8 mouse cellular contexts compared by ENCODE assay signal in genomic region chr1:172513525-172514212, GRCm38 (mm10). TPM values are rescaled to one million over a fixed set of nuclear protein-coding genes. Genes with fewer than 3 reads are reported as not detected.
DNase-seq lines count a peak whose midpoint lies in the region; ATAC-seq and TF ChIP-seq lines count a peak whose summit lies in the region.

No protein-coding gene starts in this region.

- TF ChIP-seq CTCF in heart, postnatal 0 days (IDR thresholded peaks at IDR 0.05; ENCODE audit: low read depth): no peak

- H3K4me3 ChIP-seq in hindbrain, embryonic 10.5 days: 0 out of 2 replicates have a peak overlapping the region, but pooled peaks have one; percentile 24
- H3K4me3 ChIP-seq in hindbrain, embryonic 11.5 days (ENCODE audit: low read depth, low read length): no peak overlapping the region
- H3K4me3 ChIP-seq in heart, postnatal 0 days (ENCODE audit: low read depth, low read length): no peak overlapping the region
- no peak overlapping the region for H3K4me3 ChIP-seq in limb, embryonic 10.5 days
- H3K4me3 ChIP-seq in forebrain, embryonic 11.5 days (ENCODE audit: low read depth, low read length): no peak overlapping the region

- H3K4me1 ChIP-seq in hindbrain, embryonic 10.5 days (replicated peaks): peaks cover 25% of the 10 kb centered on the region
- no peaks in the 10 kb centered on the region for H3K4me1 ChIP-seq in hindbrain, embryonic 11.5 days (replicated peaks; ENCODE audit: control insufficient read depth, insufficient read depth, low read length)
- peaks cover 19% of the 10 kb centered on the region for H3K4me1 ChIP-seq in heart, postnatal 0 days (ENCODE audit: control insufficient read depth, insufficient read depth)
- H3K4me1 ChIP-seq in limb, embryonic 10.5 days: peaks cover 28% of the 10 kb centered on the region
- no peaks in the 10 kb centered on the region; the same call in 1 of the 2 replicates for H3K4me1 ChIP-seq in forebrain, embryonic 11.5 days (replicated peaks; ENCODE audit: control insufficient read depth, insufficient read depth, low read length)

- no peak overlapping the region for H3K4me2 ChIP-seq in hindbrain, embryonic 11.5 days (replicated peaks; ENCODE audit: low read depth, low read length)
- H3K4me2 ChIP-seq in heart, postnatal 0 days (ENCODE audit: low read depth, low read length): peak overlapping the region; percentile 44; the same call in 1 of the 2 replicates
- H3K4me2 ChIP-seq in forebrain, embryonic 11.5 days (ENCODE audit: low read depth, low read length, severe bottlenecking): no peak overlapping the region

- H3K9ac ChIP-seq in hindbrain, embryonic 11.5 days (ENCODE audit: low read depth, low read length): no peak overlapping the region
- H3K9ac ChIP-seq in heart, postnatal 0 days (replicated peaks; ENCODE audit: low read depth, low read length): 0 out of 2 replicates have a peak overlapping the region, but pooled peaks have one; percentile 28
- H3K9ac ChIP-seq in forebrain, embryonic 11.5 days (ENCODE audit: low read length): no peak overlapping the region

- no peaks in the 10 kb centered on the region for H3K36me3 ChIP-seq in hindbrain, embryonic 10.5 days
- no peaks in the 10 kb centered on the region for H3K36me3 ChIP-seq in hindbrain, embryonic 11.5 days (ENCODE audit: control insufficient read depth, insufficient read depth, low read length)
- H3K36me3 ChIP-seq in heart, postnatal 0 days (replicated peaks; ENCODE audit: control insufficient read depth, insufficient read depth, low read length): peaks cover 3% of the 10 kb centered on the region; the same call in 1 of the 2 replicates
- H3K36me3 ChIP-seq in limb, embryonic 10.5 days: no peaks in the 10 kb centered on the region
- H3K36me3 ChIP-seq in forebrain, embryonic 11.5 days (ENCODE audit: control insufficient read depth, insufficient read depth, low read length): no peaks in the 10 kb centered on the region

- DNase-seq in hindbrain, embryonic 10.5 days (ENCODE audit: low spot score): no peak
- DNase-seq in hindbrain, embryonic 11.5 days (ENCODE audit: low spot score): no peak
- peak; percentile 45 for DNase-seq in adrenal gland, postnatal 25 days
- peak; percentile 73 for DNase-seq in heart, postnatal 0 days (ENCODE audit: low spot score)
- no peak for DNase-seq in limb, embryonic 10.5 days (ENCODE audit: low spot score)
- no peak for DNase-seq in cerebellum, adult 9-11 months
- DNase-seq in forebrain, embryonic 11.5 days (ENCODE audit: low spot score): no peak

- H3K27me3 ChIP-seq in hindbrain, embryonic 10.5 days (ENCODE audit: insufficient read depth, poor library complexity, severe bottlenecking): peaks cover 10% of the 10 kb centered on the region; the same call in 1 of the 2 replicates
- H3K27me3 ChIP-seq in hindbrain, embryonic 11.5 days (ENCODE audit: control insufficient read depth, insufficient read depth, low read length): no peaks in the 10 kb centered on the region
- H3K27me3 ChIP-seq in heart, postnatal 0 days (ENCODE audit: control insufficient read depth, insufficient read depth, low read length): no peaks in the 10 kb centered on the region
- 0 out of 2 replicates have a peak, but pooled peaks cover 5% of the 10 kb centered on the region for H3K27me3 ChIP-seq in limb, embryonic 10.5 days (ENCODE audit: low read depth, poor library complexity, severe bottlenecking)
- no peaks in the 10 kb centered on the region for H3K27me3 ChIP-seq in forebrain, embryonic 11.5 days (ENCODE audit: control insufficient read depth, insufficient read depth, low read length)

- 82% methylated on average over 17 of the region's 17 CpGs for WGBS in hindbrain, embryonic 10.5 days
- WGBS in hindbrain, embryonic 11.5 days: 82% methylated on average over 17 of the region's 17 CpGs
- 25% methylated on average over 17 of the region's 17 CpGs for WGBS in heart, postnatal 0 days
- 86% methylated on average over 17 of the region's 17 CpGs for WGBS in limb, embryonic 10.5 days
- 87% methylated on average over 17 of the region's 17 CpGs for WGBS in forebrain, embryonic 11.5 days

- TF ChIP-seq EP300 in heart, postnatal 0 days (IDR thresholded peaks at IDR 0.05; ENCODE audit: low read depth): 0 out of 2 replicates have a peak, but pooled peaks have one; percentile 41

- H3K9me3 ChIP-seq in hindbrain, embryonic 10.5 days: peaks cover 8% of the 10 kb centered on the region
- H3K9me3 ChIP-seq in hindbrain, embryonic 11.5 days (ENCODE audit: control insufficient read depth, low read length): no peaks in the 10 kb centered on the region
- H3K9me3 ChIP-seq in heart, postnatal 0 days (replicated peaks; ENCODE audit: control insufficient read depth, low read length): 0 out of 2 replicates have a peak, but pooled peaks cover 3% of the 10 kb centered on the region
- H3K9me3 ChIP-seq in limb, embryonic 10.5 days (replicated peaks): no peaks in the 10 kb centered on the region
- H3K9me3 ChIP-seq in forebrain, embryonic 11.5 days (ENCODE audit: control insufficient read depth, low read length): peaks cover 2% of the 10 kb centered on the region; the same call in 1 of the 2 replicates

- ATAC-seq in hindbrain, embryonic 11.5 days (ENCODE audit: low FRiP score): no peak
- ATAC-seq in heart, postnatal 0 days (ENCODE audit: insufficient read depth, low read depth): peak; percentile 79
- peak; percentile 78 for ATAC-seq in monocyte, adult 5-6 weeks (replicated peaks; ENCODE audit: insufficient number of reproducible peaks, low FRiP score, low TSS enrichment, poor library complexity, severe bottlenecking)
- no peak for ATAC-seq in forebrain, embryonic 11.5 days (replicated peaks; ENCODE audit: low FRiP score)

- peak overlapping the region; percentile 64; the same call in 1 of the 2 replicates for H3K27ac ChIP-seq in hindbrain, embryonic 10.5 days
- H3K27ac ChIP-seq in hindbrain, embryonic 11.5 days (ENCODE audit: low read depth, low read length): no peak overlapping the region
- H3K27ac ChIP-seq in heart, postnatal 0 days (ENCODE audit: low read depth): peak overlapping the region; percentile 72
- peak overlapping the region; percentile 76 for H3K27ac ChIP-seq in limb, embryonic 10.5 days
- H3K27ac ChIP-seq in forebrain, embryonic 11.5 days (ENCODE audit: low read depth, low read length): no peak overlapping the region

RNA-seq across cellular contexts. Expression of gene Cfap45, which starts 6.9 kb away (rescaled TPM):
- polyA plus RNA-seq in hindbrain, embryonic 10.5 days (2016; fragmentation: Nextera tagmentation; extraction: Ambion mirVana): 2.4 and 3.6 TPM in 2 replicates
- 3.7 and 4.8 TPM in 2 replicates for polyA plus RNA-seq in hindbrain, embryonic 11.5 days (2014; fragmentation: Nextera tagmentation; extraction: Ambion mirVana)
- total RNA-seq in adrenal gland, postnatal 25 days (2021): 1.3 TPM in 1 of 2 replicates, not detected in the other
- 3.6 and 6.6 TPM in 2 replicates for total RNA-seq in heart, postnatal 0 days (2014; rRNA removed; ENCODE audit: low replicate concordance)
- polyA plus RNA-seq in heart, postnatal 0 days (2015; fragmentation: Nextera tagmentation; extraction: Ambion mirVana): 2.3 and 2.6 TPM in 2 replicates
- 0.67 and 1.0 TPM in 2 replicates for polyA plus RNA-seq in limb, embryonic 10.5 days (2016; fragmentation: Nextera tagmentation; extraction: Ambion mirVana)
- total RNA-seq in monocyte, adult 5-6 weeks (2017): 7.5 TPM in 1 of 3 replicates, not detected in the others
- polyA plus RNA-seq in forebrain, embryonic 11.5 days (2014; fragmentation: Nextera tagmentation; extraction: Ambion mirVana): 1.2 and 1.3 TPM in 2 replicates

RNA-seq across cellular contexts. Expression of gene Tagln2, which starts 13.8 kb away (rescaled TPM):
- 73.3 and 80.4 TPM in 2 replicates for polyA plus RNA-seq in hindbrain, embryonic 10.5 days (2016; fragmentation: Nextera tagmentation; extraction: Ambion mirVana)
- polyA plus RNA-seq in hindbrain, embryonic 11.5 days (2014; fragmentation: Nextera tagmentation; extraction: Ambion mirVana): 41.1 and 43.4 TPM in 2 replicates
- total RNA-seq in adrenal gland, postnatal 25 days (2021): 80.7 and 88.8 TPM in 2 replicates
- total RNA-seq in heart, postnatal 0 days (2014; rRNA removed; ENCODE audit: low replicate concordance): 235 and 276 TPM in 2 replicates
- 203 and 209 TPM in 2 replicates for polyA plus RNA-seq in heart, postnatal 0 days (2015; fragmentation: Nextera tagmentation; extraction: Ambion mirVana)
- 77.0 and 84.6 TPM in 2 replicates for polyA plus RNA-seq in limb, embryonic 10.5 days (2016; fragmentation: Nextera tagmentation; extraction: Ambion mirVana)
- total RNA-seq in monocyte, adult 5-6 weeks (2017): 185 to 298 TPM (median 202 TPM) in 3 replicates
- 38.5 and 38.6 TPM in 2 replicates for polyA plus RNA-seq in forebrain, embryonic 11.5 days (2014; fragmentation: Nextera tagmentation; extraction: Ambion mirVana)

RNA-seq across cellular contexts. Expression of gene Igsf9, which starts 32.1 kb away (rescaled TPM):
- polyA plus RNA-seq in hindbrain, embryonic 10.5 days (2016; fragmentation: Nextera tagmentation; extraction: Ambion mirVana): 74.1 and 76.0 TPM in 2 replicates
- polyA plus RNA-seq in hindbrain, embryonic 11.5 days (2014; fragmentation: Nextera tagmentation; extraction: Ambion mirVana): 38.3 and 47.8 TPM in 2 replicates
- 2.9 and 3.6 TPM in 2 replicates for total RNA-seq in adrenal gland, postnatal 25 days (2021)
- 3.2 and 15.5 TPM in 2 replicates for total RNA-seq in heart, postnatal 0 days (2014; rRNA removed; ENCODE audit: low replicate concordance)
- 0.75 and 0.78 TPM in 2 replicates for polyA plus RNA-seq in heart, postnatal 0 days (2015; fragmentation: Nextera tagmentation; extraction: Ambion mirVana)
- polyA plus RNA-seq in limb, embryonic 10.5 days (2016; fragmentation: Nextera tagmentation; extraction: Ambion mirVana): 79.5 and 85.8 TPM in 2 replicates
- total RNA-seq in monocyte, adult 5-6 weeks (2017): 1.1 to 6.0 TPM (median 1.2 TPM) in 3 replicates
- polyA plus RNA-seq in forebrain, embryonic 11.5 days (2014; fragmentation: Nextera tagmentation; extraction: Ambion mirVana): 83.2 and 94.4 TPM in 2 replicates

RNA-seq across cellular contexts. Expression of gene Slamf9, which starts 38.5 kb away (rescaled TPM):
- polyA plus RNA-seq in hindbrain, embryonic 10.5 days (2016; fragmentation: Nextera tagmentation; extraction: Ambion mirVana): 0.16 TPM in 1 of 2 replicates, not detected in the other
- polyA plus RNA-seq in hindbrain, embryonic 11.5 days (2014; fragmentation: Nextera tagmentation; extraction: Ambion mirVana): 0.34 and 0.40 TPM in 2 replicates
- 1.9 and 3.4 TPM in 2 replicates for total RNA-seq in adrenal gland, postnatal 25 days (2021)
- total RNA-seq in heart, postnatal 0 days (2014; rRNA removed; ENCODE audit: low replicate concordance): 1.9 and 5.8 TPM in 2 replicates
- 1.6 and 2.0 TPM in 2 replicates for polyA plus RNA-seq in heart, postnatal 0 days (2015; fragmentation: Nextera tagmentation; extraction: Ambion mirVana)
- polyA plus RNA-seq in limb, embryonic 10.5 days (2016; fragmentation: Nextera tagmentation; extraction: Ambion mirVana): 0.18 TPM in 1 of 2 replicates, not detected in the other
- total RNA-seq in monocyte, adult 5-6 weeks (2017): 17.0 to 25.6 TPM (median 21.4 TPM) in 3 replicates
- polyA plus RNA-seq in forebrain, embryonic 11.5 days (2014; fragmentation: Nextera tagmentation; extraction: Ambion mirVana): 0.27 and 0.28 TPM in 2 replicates

RNA-seq across cellular contexts. Expression of gene Vsig8, which starts 42.1 kb away (rescaled TPM):
- 0.15 TPM in 1 of 2 replicates, not detected in the other for polyA plus RNA-seq in hindbrain, embryonic 10.5 days (2016; fragmentation: Nextera tagmentation; extraction: Ambion mirVana)
- polyA plus RNA-seq in hindbrain, embryonic 11.5 days (2014; fragmentation: Nextera tagmentation; extraction: Ambion mirVana): not detected in 2 replicates
- 0.33 TPM in 1 of 2 replicates, not detected in the other for total RNA-seq in adrenal gland, postnatal 25 days (2021)
- not detected in 2 replicates for total RNA-seq in heart, postnatal 0 days (2014; rRNA removed; ENCODE audit: low replicate concordance)
- 0.12 and 0.19 TPM in 2 replicates for polyA plus RNA-seq in heart, postnatal 0 days (2015; fragmentation: Nextera tagmentation; extraction: Ambion mirVana)
- 0.13 TPM in 1 of 2 replicates, not detected in the other for polyA plus RNA-seq in limb, embryonic 10.5 days (2016; fragmentation: Nextera tagmentation; extraction: Ambion mirVana)
- total RNA-seq in monocyte, adult 5-6 weeks (2017): not detected in 3 replicates
- polyA plus RNA-seq in forebrain, embryonic 11.5 days (2014; fragmentation: Nextera tagmentation; extraction: Ambion mirVana): 0.17 TPM in 1 of 2 replicates, not detected in the other

Comparison
In these comparisons a context has a peak if more than half of its experiments do, and no peak if none do; other contexts are left out.
1. H3K27ac ChIP-seq: peak in hindbrain, embryonic 10.5 days (single experiment), heart, postnatal 0 days (single experiment) and limb, embryonic 10.5 days (single experiment); none in hindbrain, embryonic 11.5 days (single experiment) and forebrain, embryonic 11.5 days (single experiment).
2. DNase-seq: peak in adrenal gland, postnatal 25 days (single experiment) and heart, postnatal 0 days (single experiment); none in hindbrain, embryonic 10.5 days (single experiment), hindbrain, embryonic 11.5 days (single experiment), limb, embryonic 10.5 days (single experiment), cerebellum, adult 9-11 months (single experiment) and forebrain, embryonic 11.5 days (single experiment).
3. ATAC-seq: peak in heart, postnatal 0 days (single experiment) and monocyte, adult 5-6 weeks (single experiment); none in hindbrain, embryonic 11.5 days (single experiment) and forebrain, embryonic 11.5 days (single experiment).
4. RNA of gene Igsf9, which starts 32.1 kb away (polyA plus RNA-seq): 83.2 to 94.4 TPM in forebrain, embryonic 11.5 days, 79.5 to 85.8 TPM in limb, embryonic 10.5 days, 74.1 to 76.0 TPM in hindbrain, embryonic 10.5 days and 38.3 to 47.8 TPM in hindbrain, embryonic 11.5 days; 0.75 to 0.78 TPM in heart, postnatal 0 days; every median in the first group is over 10 times any median in the second.